In genomic region chr11:87121864-87122263, GRCm38 (mm10) we compare ENCODE assay signal across 17 mouse cellular contexts. TPM values are rescaled to one million over a fixed set of nuclear protein-coding genes. Genes with fewer than 3 reads are reported as not detected.
"Had no signal": no experiment of that assay in that cellular context is flagged by ENCODE, and none has a peak within 500 bp of the region (broad histone marks: within the 10 kb centered on the region; RNA-seq: fewer than 3 reads in every experiment).

No protein-coding gene starts in this region.

- H3K4me3 ChIP-seq: neural tube, embryonic 12.5 days; neural tube, embryonic 13.5 days; neural tube, embryonic 15.5 days; stomach, embryonic 15.5 days had no signal

- H3K27ac ChIP-seq: neural tube, embryonic 12.5 days; neural tube, embryonic 13.5 days; neural tube, embryonic 15.5 days; stomach, embryonic 15.5 days; stomach, postnatal 0 days had no signal

- H3K9ac ChIP-seq: neural tube, embryonic 12.5 days; neural tube, embryonic 13.5 days; neural tube, embryonic 15.5 days; stomach, embryonic 15.5 days had no signal

- H3K27me3 ChIP-seq: neural tube, embryonic 12.5 days; neural tube, embryonic 13.5 days; neural tube, embryonic 15.5 days; stomach, embryonic 15.5 days had no signal

- H3K4me1 ChIP-seq: neural tube, embryonic 12.5 days; stomach, embryonic 15.5 days had no signal

- DNase-seq: retina, postnatal 1 day; right cerebral cortex, adult 18-20 months; right cerebral cortex, postnatal 14 days; right cerebral cortex, postnatal 25 days; right cerebral cortex, postnatal 4 days; spleen, adult 18-20 months; thymus, adult 18-20 months; thymus, adult 2 months; thymus, postnatal 14 days; thymus, postnatal 36 days; thymus, postnatal 4 days had no signal

- H3K9me3 ChIP-seq: neural tube, embryonic 12.5 days; neural tube, embryonic 13.5 days; neural tube, embryonic 15.5 days; stomach, embryonic 15.5 days had no signal

- H3K4me2 ChIP-seq: neural tube, embryonic 12.5 days; neural tube, embryonic 13.5 days; neural tube, embryonic 15.5 days; stomach, embryonic 15.5 days had no signal

RNA-seq across cellular contexts. Expression of gene Gdpd1, which starts 48.0 kb away (rescaled TPM):
- total RNA-seq: neutrophil, adult 5-6 weeks had no signal
